Mouse (Mus musculus): ENCODE measurements around the gene Rab15.

Rab15 gene

GRCm38 (mm10) chr12:76776898-76777297, 45.8 kb downstream of the Rab15 start:
- DNase-seq: no peak

DNA sequence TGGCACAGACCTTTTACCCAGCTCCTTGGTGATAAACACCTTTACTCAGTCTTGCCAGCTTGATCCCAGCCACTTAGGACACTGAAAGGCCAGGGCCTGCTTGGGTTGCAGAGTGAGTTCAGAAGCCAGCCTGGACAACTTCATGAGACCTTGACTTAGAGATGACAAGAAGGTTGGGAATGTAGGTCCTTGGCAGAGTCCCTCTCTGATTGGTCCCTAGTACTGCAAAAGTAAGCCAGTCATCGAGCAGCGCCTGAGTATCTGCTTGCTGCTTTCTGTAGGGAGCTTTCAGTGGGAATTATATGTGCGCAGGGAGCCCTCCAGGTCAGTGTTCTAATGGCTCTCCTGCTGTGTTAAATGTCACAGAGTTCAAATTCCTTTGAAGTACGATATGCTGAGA, 47.6 kb downstream of the Rab15 start:
- DNase-seq: no peak

DNA sequence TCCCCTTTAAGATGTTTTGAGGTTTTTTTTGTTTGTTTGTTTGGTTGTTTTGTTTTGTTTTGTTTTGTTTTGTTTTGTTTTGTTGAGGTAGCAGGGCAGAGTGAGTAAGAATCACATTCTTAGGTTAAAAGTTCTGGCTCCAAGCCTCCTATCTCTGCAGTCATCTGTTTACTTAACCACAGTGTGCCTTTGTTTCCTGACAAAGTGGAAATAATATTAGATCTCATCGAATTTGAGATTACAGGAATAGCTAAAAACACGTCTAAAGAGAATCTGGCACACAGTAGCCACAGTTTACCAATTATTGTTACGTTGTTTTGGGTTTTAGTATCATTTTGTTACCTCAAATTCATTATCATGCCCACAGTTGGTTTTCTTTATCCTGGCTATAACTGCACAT, 48.1 kb downstream of the Rab15 start:
- DNase-seq: no peak

- no peak for DNase-seq
These were observed 51.2 kb downstream of the Rab15 start for GRCm38 (mm10) chr12:76771540-76771939.

DNA sequence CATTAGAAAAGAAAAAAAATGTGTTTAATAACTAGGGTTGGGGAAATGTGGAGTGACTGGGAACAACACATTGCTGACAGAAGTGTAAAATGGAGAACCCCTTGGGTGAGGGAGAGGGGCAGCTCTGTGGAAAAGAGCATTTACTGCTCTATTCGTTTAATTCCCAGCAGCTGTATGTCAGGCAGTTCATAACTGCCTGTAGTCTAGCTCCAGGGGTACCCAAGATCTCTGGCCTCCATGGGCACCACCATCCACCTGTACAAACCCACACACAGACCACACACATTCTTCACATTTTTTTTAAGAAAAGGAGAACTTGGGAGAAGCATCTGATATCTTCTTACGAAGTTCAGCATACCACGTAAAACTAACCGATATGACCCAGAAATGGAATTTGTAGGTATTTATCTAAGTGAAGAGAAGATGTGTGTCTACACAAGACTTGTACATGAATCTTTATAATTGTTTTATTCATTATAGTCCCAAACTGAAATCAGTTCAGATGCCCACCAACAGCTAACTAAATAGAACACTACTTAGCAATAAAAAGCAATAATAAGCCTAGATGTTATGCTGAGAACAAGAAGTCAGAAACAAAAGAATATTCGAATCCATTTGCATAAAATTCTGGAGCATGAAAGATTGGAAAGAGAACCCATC, 51.7 kb downstream of the Rab15 start:
- DNase-seq: no peak

GRCm38 (mm10) chr12:76765901-76766630, 56.6 kb downstream of the Rab15 start:
- DNase-seq: no peak

- DNase-seq: peak; percentile 83
These were observed 57.3 kb downstream of the Rab15 start, which contains the start of the genes Churc1 and Fntb for GRCm38 (mm10) chr12:76765354-76765851. Gene Churc1 (plus strand): TSS chr12:76765538. Gene Fntb (plus strand): TSS chr12:76765589.

DNA sequence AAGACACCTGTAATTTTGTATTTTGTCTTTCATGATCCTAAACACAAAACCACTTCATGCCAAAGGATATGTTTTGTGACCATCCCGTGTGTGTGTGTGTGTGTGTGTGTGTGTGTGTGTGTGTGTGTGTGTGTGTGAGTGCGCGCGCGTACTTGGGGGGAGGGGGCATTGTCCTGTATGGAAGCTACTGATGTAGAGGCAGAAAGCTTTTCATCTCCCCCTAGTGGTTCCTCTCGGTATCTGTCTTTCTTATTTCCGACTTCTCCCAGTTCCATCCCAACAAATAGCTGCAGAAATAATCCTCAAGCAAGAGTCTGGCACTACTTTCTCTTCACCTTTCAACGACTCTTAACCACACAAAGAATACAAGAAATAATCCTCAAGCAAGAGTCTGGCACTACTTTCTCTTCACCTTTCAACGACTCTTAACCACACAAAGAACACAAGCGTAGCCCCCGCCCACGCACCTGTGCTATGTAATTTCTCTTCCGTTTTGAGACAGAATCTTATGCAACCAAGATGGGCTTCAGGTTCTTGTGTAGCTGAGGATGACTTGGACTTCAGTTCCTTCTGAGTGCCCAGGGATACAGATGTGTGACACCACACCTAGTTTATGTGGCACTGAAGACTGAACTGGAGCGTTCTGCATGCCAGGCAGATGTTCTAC, 69.9 kb downstream of the Rab15 start:
- DNase-seq: peak; percentile 39

GRCm38 (mm10) chr12:76750866-76751459, 71.7 kb downstream of the Rab15 start:
- DNase-seq: peak; percentile 62

All from cerebellum, adult 11-12 months (tissue).